Mouse (Mus musculus) B cell, adult 67 days (primary cell): Measurements from ENCODE around the gene Adcy5. TPM values are rescaled to one million over a fixed set of nuclear protein-coding genes. Genes with fewer than 3 reads are reported as not detected.

Experiments
- total RNA-seq, 2 experiments: library from RNA; stranded (reverse); gene quantifications; 4 replicates each; pipeline ENCODE4 v1.2.4; 2023

Gene Adcy5
- under 1 TPM in 1 of 2 experiments, not detected in 1; 0.09 TPM for total RNA-seq

GRCm38 (mm10) chr16:35154641-35155390 is at the start of gene Adcy5:
Gene Adcy5 (plus strand): TSS chr16:35154877.

Other genes with a start within 250 kb of the Adcy5 start
- gene Hacd2, start 132.4 kb upstream of the Adcy5 start, total RNA-seq, result 10 to 100 TPM; 12.6 to 13.3 TPM
- gene Sec22a, start 209.0 kb downstream of the Adcy5 start, total RNA-seq, result 10 to 100 TPM; 10.5 to 12.3 TPM